Mouse (Mus musculus): ENCODE data around the gene Zfp286.

Gene Zfp286

DNA sequence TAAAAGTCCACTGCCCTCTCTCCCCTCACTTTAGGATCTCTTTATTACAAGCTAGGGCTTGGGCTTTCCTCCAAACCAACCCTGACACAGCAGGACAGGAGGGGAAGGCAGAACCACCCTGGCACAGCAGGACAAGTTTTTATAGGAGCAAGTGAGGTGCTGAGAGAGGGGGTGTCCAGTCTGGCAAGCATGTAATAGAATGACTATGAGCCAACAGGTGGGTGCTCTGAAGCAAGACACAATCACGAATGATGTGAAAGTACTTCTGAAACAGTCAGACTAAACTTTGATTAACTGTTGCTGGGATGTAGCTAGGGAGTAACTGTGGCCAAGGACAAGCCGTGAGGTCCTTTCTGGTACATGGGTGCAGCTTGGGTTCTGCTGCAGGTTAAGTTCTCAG is 83.1 kb downstream of the Zfp286 start:
- DNase-seq (ENCODE audit: low spot score) = no peak
